Mouse (Mus musculus) retina, postnatal 7 days (tissue): ENCODE measurements around the gene Gm5795.
"Not testable (repeated sequence)": the region's sequence is repeated elsewhere in the genome, so short reads cannot be mapped to it uniquely, and the experiment has no call there.

Experiments used
- DNase-seq: peaks from one replicate; pipeline ENCODE4 v3.0.0-alpha.2; 2012; ENCODE audit warnings: low read depth, low spot score

The Gm5795 gene

GRCm38 (mm10) chr14:3187955-3188354 lies at the start of gene Gm5795:
TSS of gene Gm5795 (plus strand) at chr14:3188255.
- DNase-seq = not testable (repeated sequence)

- not testable (repeated sequence) for DNase-seq
Observed at GRCm38 (mm10) chr14:3208272-3209152, 20.5 kb downstream of the Gm5795 start, which contains the start of gene D830030K20Rik. TSS of gene D830030K20Rik (plus strand) at chr14:3208488.

GRCm38 (mm10) chr14:3209367-3209766 lies 21.3 kb downstream of the Gm5795 start:
- DNase-seq = not testable (repeated sequence)
